Mouse (Mus musculus) kidney, adult 2 months (tissue): ENCODE measurements around the gene Xpo5.

Experiments used
- CTCF ChIP-seq: fragments of 200-500 bp; conservative IDR thresholded peaks from 2 replicates; pipeline ENCODE4 v1.5.1; 2011; ENCODE audit warnings: low read depth, mild to moderate bottlenecking, control low read depth, low read length, moderate library complexity, mixed read lengths; ENCODE audit not compliant: insufficient read depth, insufficient read length
- POLR2A ChIP-seq: fragments of 200-500 bp; IDR thresholded peaks from one replicate; pipeline ENCODE4 v1.6.1; 2011; ENCODE audit warnings: low read depth, low read length, control low read depth

- no peak for TF ChIP-seq POLR2A
- no peak for TF ChIP-seq CTCF
These were observed 64.9 kb downstream of the Xpo5 start for GRCm38 (mm10) chr17:46267511-46267910.
